Mouse (Mus musculus) lung, embryonic 16.5 days (tissue): ENCODE data around the gene Szrd1. TPM values are rescaled to one million over a fixed set of nuclear protein-coding genes. Genes with fewer than 3 reads are reported as not detected.

Experiments
- ATAC-seq: fragments of 200-750 bp; cut with Nextera tagmentation; 2 replicates; pipeline ENCODE4 v1.8.0; 2017; ENCODE audit warnings: low read depth, mild to moderate bottlenecking, moderate library complexity
- H3K27ac ChIP-seq: fragments of 300-500 bp; sonication (generic); 2 replicates; pipeline ENCODE4 v1.5.1; 2014; ENCODE audit warnings: mild to moderate bottlenecking, control low read depth, low read length
- H3K27me3 ChIP-seq: fragments of 300-500 bp; sonication (generic); 2 replicates; pipeline ENCODE4 v1.6.1; 2014; ENCODE audit warnings: low read depth, low read length, mixed read lengths; ENCODE audit not compliant: control insufficient read depth, insufficient read depth
- H3K36me3 ChIP-seq: fragments of 300-500 bp; sonication (generic); 2 replicates; pipeline ENCODE4 v1.6.1; 2014; ENCODE audit warnings: low read length; ENCODE audit not compliant: control insufficient read depth, insufficient read depth
- H3K4me1 ChIP-seq: fragments of 300-500 bp; sonication (generic); replicated peaks from 2 replicates; pipeline ENCODE4 v1.6.1; 2014; ENCODE audit warnings: low read length, mixed read lengths; ENCODE audit not compliant: control insufficient read depth, insufficient read depth
- H3K4me2 ChIP-seq: fragments of 300-500 bp; sonication (generic); 2 replicates; pipeline ENCODE4 v1.6.1; 2014; ENCODE audit warnings: low read depth, low read length, control low read depth
- H3K4me3 ChIP-seq: fragments of 300-500 bp; sonication (generic); 2 replicates; pipeline ENCODE4 v1.5.1; 2014; ENCODE audit warnings: mild to moderate bottlenecking, low read length, control low read depth
- H3K9ac ChIP-seq: fragments of 300-500 bp; sonication (generic); 2 replicates; pipeline ENCODE4 v1.6.1; 2014; ENCODE audit warnings: low read length, control low read depth
- H3K9me3 ChIP-seq: fragments of 300-500 bp; sonication (generic); 2 replicates; pipeline ENCODE4 v1.6.1; 2016; ENCODE audit warnings: low read length; ENCODE audit not compliant: control insufficient read depth
- WGBS: fragments of 180-500 bp; shearing (Covaris S2); extraction: QIAGEN DNeasy Blood & Tissue Kit; methylation state at CpG from one replicate; pipeline ENCODE4 v1.1.7; 2014; 5-methylcytosine and 5-hydroxymethylcytosine counted together
- polyA plus RNA-seq: library from polyadenylated mRNA; unstranded; fragments of >200 nt; fragmentation: Nextera tagmentation; extraction: Ambion mirVana; gene quantifications from 2 replicates; pipeline ENCODE4 v1.2.1, GENCODE M21; 2015

The Szrd1 gene
- 42.4 and 44.6 TPM in 2 replicates for polyA plus RNA-seq

- Histone ChIP-seq H3K27me3 (no peaks in the 10 kb centered on the region), H3K27ac (peak within 1 kb of the TSS; percentile 97), H3K4me3 (peak within 1 kb of the TSS; percentile 91), H3K4me2 (peak within 1 kb of the TSS; percentile 81), H3K9ac (peak within 1 kb of the TSS; percentile 95), H3K36me3 (no peaks in the 10 kb centered on the region), H3K4me1 (peaks cover 39% of the 10 kb centered on the region), H3K9me3 (no peaks in the 10 kb centered on the region)
- peak; percentile 94 for ATAC-seq
- under 1% methylated on average over 61 of the region's 63 CpGs for WGBS
Observed at GRCm38 (mm10) chr4:141139116-141139970, at the start of gene Szrd1. Szrd1 (minus strand) TSS chr4:141139775.

- Histone ChIP-seq H3K27ac (no peak overlapping the region), H3K9me3 (no peaks in the 10 kb centered on the region), H3K4me2 (no peak overlapping the region), H3K9ac (no peak overlapping the region), H3K36me3 (peaks cover 5% of the 10 kb centered on the region; the same call in 1 of the 2 replicates), H3K4me1 (0 out of 2 replicates have a peak, but pooled peaks cover 2% of the 10 kb centered on the region), H3K27me3 (no peaks in the 10 kb centered on the region), H3K4me3 (no peak overlapping the region)
- ATAC-seq, result no peak
- 62% methylated on average over 9 of the region's 9 CpGs for WGBS
Observed at GRCm38 (mm10) chr4:141186923-141187836, 47.6 kb upstream of the Szrd1 start.

- peaks cover 16% of the 10 kb centered on the region for H3K36me3 ChIP-seq
- no peak overlapping the region for H3K9ac ChIP-seq
- no peak overlapping the region for H3K4me2 ChIP-seq
- 0 out of 2 replicates have a peak, but pooled peaks cover 2% of the 10 kb centered on the region for H3K4me1 ChIP-seq
- ATAC-seq, result no peak
- H3K9me3 ChIP-seq, result no peaks in the 10 kb centered on the region
- H3K27me3 ChIP-seq, result no peaks in the 10 kb centered on the region
- no peak overlapping the region for H3K27ac ChIP-seq
- H3K4me3 ChIP-seq, result no peak overlapping the region
- WGBS, result 94% methylated on average over 4 of the region's 4 CpGs
Observed at GRCm38 (mm10) chr4:141184426-141184825, 44.9 kb upstream of the Szrd1 start.

- Histone ChIP-seq H3K27ac (no peak overlapping the region), H3K4me1 (0 out of 2 replicates have a peak, but pooled peaks cover 2% of the 10 kb centered on the region), H3K9me3 (no peaks in the 10 kb centered on the region), H3K9ac (no peak overlapping the region), H3K4me3 (no peak overlapping the region), H3K36me3 (peaks cover 16% of the 10 kb centered on the region), H3K27me3 (no peaks in the 10 kb centered on the region), H3K4me2 (no peak overlapping the region)
- ATAC-seq, result no peak
- WGBS, result 91% methylated on average over 2 of the region's 2 CpGs
Observed at GRCm38 (mm10) chr4:141183932-141184331, 44.4 kb upstream of the Szrd1 start.

- whole genome bisulfite sequencing, result 90% methylated on average over 6 of the region's 6 CpGs
- ATAC-seq, result no peak
- no peak overlapping the region for H3K9ac ChIP-seq
- H3K9me3 ChIP-seq, result no peaks in the 10 kb centered on the region
- H3K36me3 ChIP-seq, result peaks cover 16% of the 10 kb centered on the region
- H3K27ac ChIP-seq, result no peak overlapping the region
- no peaks in the 10 kb centered on the region for H3K27me3 ChIP-seq
- H3K4me3 ChIP-seq, result no peak overlapping the region
- 0 out of 2 replicates have a peak, but pooled peaks cover 2% of the 10 kb centered on the region for H3K4me1 ChIP-seq
- no peak overlapping the region for H3K4me2 ChIP-seq
Observed at GRCm38 (mm10) chr4:141181981-141182380, 42.4 kb upstream of the Szrd1 start.

- WGBS, result 83% methylated on average over 8 of the region's 8 CpGs
- H3K4me1 ChIP-seq, result no peaks in the 10 kb centered on the region
Observed at GRCm38 (mm10) chr4:141180831-141181230, 41.3 kb upstream of the Szrd1 start.

GRCm38 (mm10) chr4:141178500-141178899 is 38.9 kb upstream of the Szrd1 start:
- 83% methylated on average over 4 of the region's 4 CpGs for WGBS
- no peaks in the 10 kb centered on the region for H3K9me3 ChIP-seq
- H3K27ac ChIP-seq, result no peak overlapping the region
- no peak overlapping the region for H3K4me2 ChIP-seq
- no peak overlapping the region for H3K9ac ChIP-seq
- H3K36me3 ChIP-seq, result peaks cover 12% of the 10 kb centered on the region
- ATAC-seq, result no peak
- H3K27me3 ChIP-seq, result no peaks in the 10 kb centered on the region
- H3K4me1 ChIP-seq, result no peaks in the 10 kb centered on the region
- H3K4me3 ChIP-seq, result no peak overlapping the region

More at GRCm38 (mm10) chr4:141180831-141181230, 41.3 kb upstream of the Szrd1 start:
- no peak for ATAC-seq
- Histone ChIP-seq H3K9ac (no peak overlapping the region), H3K4me2 (no peak overlapping the region), H3K9me3 (no peaks in the 10 kb centered on the region), H3K27ac (no peak overlapping the region), H3K27me3 (no peaks in the 10 kb centered on the region), H3K4me3 (no peak overlapping the region), H3K36me3 (peaks cover 16% of the 10 kb centered on the region)

GRCm38 (mm10) chr4:141176328-141176838 is 36.8 kb upstream of the Szrd1 start:
- H3K4me1 ChIP-seq, result no peaks in the 10 kb centered on the region
- H3K9ac ChIP-seq, result no peak overlapping the region
- WGBS, result 70% methylated on average over 10 of the region's 10 CpGs
- no peak overlapping the region for H3K27ac ChIP-seq
- H3K9me3 ChIP-seq, result no peaks in the 10 kb centered on the region
- H3K4me2 ChIP-seq, result no peak overlapping the region
- H3K4me3 ChIP-seq, result no peak overlapping the region
- H3K36me3 ChIP-seq, result peaks cover 17% of the 10 kb centered on the region
- no peak for ATAC-seq
- H3K27me3 ChIP-seq, result no peaks in the 10 kb centered on the region

GRCm38 (mm10) chr4:141175783-141176182 is 36.2 kb upstream of the Szrd1 start:
- H3K4me2 ChIP-seq, result no peak overlapping the region
- no peak overlapping the region for H3K27ac ChIP-seq
- H3K36me3 ChIP-seq, result peaks cover 19% of the 10 kb centered on the region
- H3K4me3 ChIP-seq, result no peak overlapping the region
- no peaks in the 10 kb centered on the region for H3K4me1 ChIP-seq
- no peaks in the 10 kb centered on the region for H3K27me3 ChIP-seq
- no peaks in the 10 kb centered on the region for H3K9me3 ChIP-seq
- no peak overlapping the region for H3K9ac ChIP-seq
- no peak for ATAC-seq
- 75% methylated on average over 5 of the region's 5 CpGs for WGBS
